Mouse (Mus musculus) heart, postnatal 36 days (tissue): ENCODE results near the gene Mkln1. TPM values are rescaled to one million over a fixed set of nuclear protein-coding genes. Genes with fewer than 3 reads are reported as not detected.

ENCODE experiments used
- DNase-seq, 2 experiments: peaks; one replicate each; pipeline ENCODE4 v3.0.0; 2021 to 2022
- intact Hi-C: fragments of 180-260 bp; cut with DNase I; formaldehyde crosslinking; loops from one replicate; pipeline ENCODE4 v1.15.1; 2025
- total RNA-seq, 2 experiments: library from RNA; stranded (reverse); gene quantifications; 2 replicates each; pipeline ENCODE4 v1.2.3; 2021

Mkln1 gene
- 100 to 1,000 TPM; 160 to 171 TPM for total RNA-seq

GRCm38 (mm10) chr6:31398431-31399205, at the start of gene Mkln1:
TSS of gene Mkln1 (plus strand) at chr6:31398735.
- intact Hi-C loops = loop anchor here (2.0 to 5.0 kb wide), 3 partner anchors 28 to 182 kb away; no protein-coding TSS in a partner anchor
- DNase-seq = peak; percentile 90 to 93

- DNase-seq = peak; percentile 39 to 45
- intact Hi-C loops = no loop called here
Observed at GRCm38 (mm10) chr6:31356444-31357191, 41.9 kb upstream of the Mkln1 start.

- peak; percentile 31 to 43 for DNase-seq
- intact Hi-C loops = no loop called here
Observed at GRCm38 (mm10) chr6:31357286-31357685, 41.2 kb upstream of the Mkln1 start.

GRCm38 (mm10) chr6:31362617-31363016, 35.9 kb upstream of the Mkln1 start:
- intact Hi-C loops = no loop called here
- DNase-seq = no peak

GRCm38 (mm10) chr6:31364399-31364798, 34.1 kb upstream of the Mkln1 start:
- intact Hi-C loops = no loop called here
- no peak for DNase-seq

- no peak for DNase-seq
- intact Hi-C loops = no loop called here
Observed at GRCm38 (mm10) chr6:31367947-31368346, 30.6 kb upstream of the Mkln1 start.

- DNase-seq = no peak
- intact Hi-C loops = no loop called here
Observed at GRCm38 (mm10) chr6:31368559-31368958, 30.0 kb upstream of the Mkln1 start.

GRCm38 (mm10) chr6:31369875-31370274, 28.7 kb upstream of the Mkln1 start:
- intact Hi-C loops = loop anchor here (2.0 to 5.0 kb wide), 3 partner anchors 29 to 153 kb away; partner anchors contain the start of gene Mkln1
- DNase-seq = peak in 1 of 2 experiments; percentile 59

GRCm38 (mm10) chr6:31370550-31371061, 27.9 kb upstream of the Mkln1 start:
- intact Hi-C loops = loop anchor here (2.0 to 5.0 kb wide), 3 partner anchors 28 to 154 kb away; partner anchors contain the start of gene Mkln1
- DNase-seq = peak; percentile 59 to 63

- peak; percentile 40 to 60 for DNase-seq
- intact Hi-C loops = loop anchor here (2.0 to 5.0 kb wide), 3 partner anchors 28 to 154 kb away; partner anchors contain the start of gene Mkln1
Observed at GRCm38 (mm10) chr6:31371140-31371539, 27.4 kb upstream of the Mkln1 start.

GRCm38 (mm10) chr6:31372620-31373019, 25.9 kb upstream of the Mkln1 start:
- no peak for DNase-seq
- intact Hi-C loops = loop anchor here (5.0 kb wide), 1 partner anchor 50 kb away; no protein-coding TSS in a partner anchor

- DNase-seq = no peak
- intact Hi-C loops = loop anchor here (5.0 kb wide), 1 partner anchor 51 kb away; no protein-coding TSS in a partner anchor
Observed at GRCm38 (mm10) chr6:31373084-31373673, 25.4 kb upstream of the Mkln1 start.

- DNase-seq = no peak
- intact Hi-C loops = no loop called here
Observed at GRCm38 (mm10) chr6:31382989-31383388, 15.5 kb upstream of the Mkln1 start.

GRCm38 (mm10) chr6:31384794-31385193, 13.7 kb upstream of the Mkln1 start:
- intact Hi-C loops = no loop called here
- no peak for DNase-seq

- DNase-seq = peak in 1 of 2 experiments; percentile 31
- intact Hi-C loops = no loop called here
Observed at GRCm38 (mm10) chr6:31385281-31386145, 13.0 kb upstream of the Mkln1 start.

GRCm38 (mm10) chr6:31389716-31390115, 8.8 kb upstream of the Mkln1 start:
- no peak for DNase-seq
- intact Hi-C loops = loop anchor here (5.0 kb wide), 2 partner anchors 197 to 317 kb away; no protein-coding TSS in a partner anchor

- peak; percentile 41 to 51 for DNase-seq
Observed at GRCm38 (mm10) chr6:31390243-31390981, 8.1 kb upstream of the Mkln1 start.

GRCm38 (mm10) chr6:31392871-31393270, 5.7 kb upstream of the Mkln1 start:
- no peak for DNase-seq
- intact Hi-C loops = loop anchor here (5.0 kb wide), 2 partner anchors 201 to 321 kb away; no protein-coding TSS in a partner anchor

More at GRCm38 (mm10) chr6:31390243-31390981, 8.1 kb upstream of the Mkln1 start:
- intact Hi-C loops = loop anchor here (5.0 kb wide), 2 partner anchors 198 to 318 kb away; no protein-coding TSS in a partner anchor

- no peak for DNase-seq
- intact Hi-C loops = loop anchor here (5.0 kb wide), 1 partner anchor 79 kb away; no protein-coding TSS in a partner anchor
Observed at GRCm38 (mm10) chr6:31396118-31396517, 2.4 kb upstream of the Mkln1 start.
